Mouse (Mus musculus) heart, adult 10 weeks (tissue): ENCODE data around the gene Krtap19-1. TPM values are rescaled to one million over a fixed set of nuclear protein-coding genes. Genes with fewer than 3 reads are reported as not detected.

Experiments used
- polyA plus RNA-seq: library from polyadenylated mRNA; stranded (reverse); fragments of 350-450 nt; fragmentation: Illumina TruSeq; extraction: RNeasy Lipid Tissue Mini Kit (QIAGEN cat#74804); gene quantifications from one replicate; pipeline ENCODE4 v1.2.3, GENCODE M21; 2014; ENCODE audit warnings: low read depth, low replicate concordance

The Krtap19-1 gene
- polyA plus RNA-seq: not detected

GRCm38 (mm10) chr16:88869311-88869710, at the start of gene Krtap19-1:
Krtap19-1 (minus strand) TSS chr16:88869411.

GRCm38 (mm10) chr16:88896357-88896756, 27.1 kb upstream of the Krtap19-1 start, which contains the start of gene Krtap19-5:
Krtap19-5 (minus strand) TSS chr16:88896457.

GRCm38 (mm10) chr16:88884989-88885388, 15.8 kb upstream of the Krtap19-1 start, which contains the start of gene Krtap19-4:
Krtap19-4 (minus strand) TSS chr16:88885089.

GRCm38 (mm10) chr16:88877938-88878337, 8.7 kb upstream of the Krtap19-1 start, which contains the start of gene Krtap19-3:
Krtap19-3 (minus strand) TSS chr16:88878038.

GRCm38 (mm10) chr16:88874169-88874568, 5.0 kb upstream of the Krtap19-1 start, which contains the start of gene Krtap19-2:
Krtap19-2 (minus strand) TSS chr16:88874269.

GRCm38 (mm10) chr16:88826095-88826652, 43.0 kb downstream of the Krtap19-1 start, which contains the start of gene Krtap14:
Krtap14 (minus strand) TSS chr16:88826145.

GRCm38 (mm10) chr16:88820066-88820465, 49.1 kb downstream of the Krtap19-1 start, which contains the start of gene Krtap15:
Krtap15 (plus strand) TSS chr16:88820215.

Other genes with a start within 250 kb of the Krtap19-1 start
- not detected for gene 2310079G19Rik, start 241.7 kb downstream of the Krtap19-1 start, polyA plus RNA-seq
- gene Krtap26-1, start 221.6 kb downstream of the Krtap19-1 start, polyA plus RNA-seq: not detected
- gene Krtap27-1, start 197.7 kb downstream of the Krtap19-1 start, polyA plus RNA-seq: not detected
- not detected for gene 2310061N02Rik, start 161.4 kb downstream of the Krtap19-1 start, polyA plus RNA-seq
- not detected for gene Krtap13-1, start 140.5 kb downstream of the Krtap19-1 start, polyA plus RNA-seq
- gene Krtap13, start 117.8 kb downstream of the Krtap19-1 start, polyA plus RNA-seq: not detected
- not detected for gene 2310034C09Rik, start 110.6 kb downstream of the Krtap19-1 start, polyA plus RNA-seq
- not detected for gene 2310057N15Rik, start 95.2 kb downstream of the Krtap19-1 start, polyA plus RNA-seq
- not detected for gene Gm5965, start 91.5 kb downstream of the Krtap19-1 start, polyA plus RNA-seq
- not detected for gene Gm20741, start 57.2 kb downstream of the Krtap19-1 start, polyA plus RNA-seq
- gene Krtap15, start 49.2 kb downstream of the Krtap19-1 start, polyA plus RNA-seq: not detected
- gene Krtap14, start 43.3 kb downstream of the Krtap19-1 start, polyA plus RNA-seq: not detected
- gene Krtap19-2, start 4.9 kb upstream of the Krtap19-1 start, polyA plus RNA-seq: not detected
- gene Krtap19-3, start 8.6 kb upstream of the Krtap19-1 start, polyA plus RNA-seq: not detected
- not detected for gene Krtap19-4, start 15.7 kb upstream of the Krtap19-1 start, polyA plus RNA-seq
- gene Krtap19-5, start 27.0 kb upstream of the Krtap19-1 start, polyA plus RNA-seq: not detected
- not detected for gene Krtap19-9b, start 62.9 kb upstream of the Krtap19-1 start, polyA plus RNA-seq
- not detected for gene Krtap16-3, start 93.5 kb upstream of the Krtap19-1 start, polyA plus RNA-seq
- not detected for gene Krtap22-2, start 141.3 kb upstream of the Krtap19-1 start, polyA plus RNA-seq
- not detected for gene Gm10229, start 145.9 kb upstream of the Krtap19-1 start, polyA plus RNA-seq
- not detected for gene Krtap6-1, start 162.3 kb upstream of the Krtap19-1 start, polyA plus RNA-seq
- not detected for gene Gm10228, start 172.1 kb upstream of the Krtap19-1 start, polyA plus RNA-seq
- gene Krtap6-5, start 178.5 kb upstream of the Krtap19-1 start, polyA plus RNA-seq: not detected
- gene 1110025L11Rik, start 194.6 kb upstream of the Krtap19-1 start, polyA plus RNA-seq: not detected
- gene Krtap6-3, start 214.6 kb upstream of the Krtap19-1 start, polyA plus RNA-seq: not detected